Mouse (Mus musculus): Measurements from ENCODE around the gene Qtrt1. TPM values are rescaled to one million over a fixed set of nuclear protein-coding genes. Genes with fewer than 3 reads are reported as not detected.
"Not testable (repeated sequence)": the region's sequence is repeated elsewhere in the genome, so short reads cannot be mapped to it uniquely, and the experiment has no call there.

The Qtrt1 gene
- total RNA-seq, 2 experiments from 2014 or later: 15.6 to 18.5 TPM

DNA sequence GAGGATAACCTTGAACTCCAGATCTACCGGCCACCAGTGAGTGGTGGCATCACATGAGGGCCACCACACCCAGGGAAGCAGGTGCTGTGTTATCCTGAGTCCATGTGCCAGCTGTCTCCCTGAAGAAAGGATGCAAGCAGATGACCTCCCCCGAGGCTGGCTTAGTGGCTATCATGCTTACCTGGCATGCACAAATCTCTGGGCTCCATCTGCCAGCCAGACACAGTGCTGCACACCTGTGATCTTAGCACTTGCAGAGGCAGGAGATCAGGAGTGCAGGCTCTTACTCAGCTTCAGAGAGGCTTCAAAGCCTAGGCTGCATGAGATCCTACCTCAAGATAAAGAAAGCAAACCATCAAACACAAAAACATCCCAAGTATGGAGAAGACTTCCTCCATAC, 38.1 kb downstream of the Qtrt1 start:
- no peak for DNase-seq (ENCODE audit: low spot score in 2 of 2)

DNA sequence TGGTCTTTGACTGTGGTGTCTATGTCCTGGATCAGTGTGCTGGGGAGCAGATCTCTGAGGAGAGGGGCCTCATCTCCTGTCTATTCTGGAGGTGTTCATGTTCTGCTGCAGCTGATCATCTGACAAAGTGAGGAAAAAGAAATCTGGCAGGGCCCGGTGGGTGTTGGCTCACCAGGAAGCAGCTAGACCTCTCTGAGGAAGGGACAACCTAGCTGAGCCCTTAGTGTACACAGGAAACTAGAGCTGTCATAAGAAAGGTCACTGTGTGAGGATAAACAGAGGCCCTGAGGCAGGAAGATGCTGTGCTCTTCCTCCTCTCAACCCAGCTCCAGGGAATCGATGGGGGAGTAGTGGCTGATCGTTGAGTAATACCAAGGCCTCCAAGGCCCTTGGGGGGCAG, 38.6 kb downstream of the Qtrt1 start:
- no peak for DNase-seq (ENCODE audit: low spot score in 2 of 2)

DNA sequence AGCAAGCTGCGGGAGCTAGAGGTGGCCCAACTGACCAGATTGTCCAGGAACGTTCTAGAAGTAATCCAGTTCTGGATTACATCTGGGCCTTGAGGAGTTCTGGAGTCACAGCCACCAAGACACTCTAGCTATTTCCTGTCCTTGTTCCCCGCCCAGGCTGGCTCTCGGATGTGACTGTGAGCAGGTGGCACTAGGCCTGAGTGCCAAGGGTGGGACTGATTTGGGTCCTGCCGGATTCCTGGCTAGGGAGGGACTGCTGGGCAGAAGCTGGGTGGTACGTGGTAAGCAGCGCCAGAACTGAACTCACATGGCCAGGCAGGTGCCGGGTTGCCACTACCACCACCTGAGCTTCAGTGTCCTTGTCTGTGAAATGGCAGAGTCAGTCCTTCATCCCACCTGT, 39.8 kb downstream of the Qtrt1 start:
- no peak for DNase-seq (ENCODE audit: low spot score in 2 of 2)

DNA sequence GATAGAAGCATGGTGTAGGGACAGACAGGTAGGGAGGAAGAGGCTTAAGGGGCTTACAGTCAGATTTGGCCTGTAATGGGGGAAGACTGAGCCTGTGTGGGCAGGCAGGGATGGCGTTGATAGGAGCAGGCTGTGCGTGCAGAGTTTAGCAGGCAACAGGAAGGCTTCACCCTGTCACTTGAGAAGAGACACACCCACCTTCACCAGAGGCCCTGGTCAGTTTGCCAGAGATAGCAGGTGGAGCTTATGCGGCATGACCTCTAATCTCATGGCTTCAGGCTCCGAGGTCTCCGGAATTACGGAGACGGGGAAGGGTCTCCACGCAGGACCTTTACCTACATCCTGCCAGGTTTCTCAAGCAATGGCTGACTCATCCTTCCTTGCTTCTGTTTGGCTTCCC, 40.2 kb downstream of the Qtrt1 start:
- no peak for DNase-seq (ENCODE audit: low spot score in 2 of 2)

DNA sequence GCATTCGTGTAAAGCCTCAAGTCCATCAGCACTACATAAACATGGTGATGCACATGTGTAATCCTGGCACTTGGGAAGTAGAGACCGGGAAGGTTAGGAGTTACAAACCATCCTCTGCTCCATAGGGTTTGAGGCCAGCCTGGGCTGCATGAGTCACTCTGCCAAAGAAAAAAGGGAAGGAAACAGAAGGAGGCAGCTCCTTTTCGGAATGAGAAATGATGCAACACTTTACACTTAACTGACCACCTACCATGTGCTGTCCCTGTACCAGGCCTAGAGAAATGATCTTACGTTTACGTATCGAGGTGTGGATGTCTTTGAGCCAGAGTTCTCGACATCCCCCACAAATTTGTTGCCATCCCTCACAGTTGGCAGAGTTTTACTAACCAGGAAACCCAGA, 41.4 kb downstream of the Qtrt1 start:
- no peak for DNase-seq (ENCODE audit: low spot score in 2 of 2)

DNA sequence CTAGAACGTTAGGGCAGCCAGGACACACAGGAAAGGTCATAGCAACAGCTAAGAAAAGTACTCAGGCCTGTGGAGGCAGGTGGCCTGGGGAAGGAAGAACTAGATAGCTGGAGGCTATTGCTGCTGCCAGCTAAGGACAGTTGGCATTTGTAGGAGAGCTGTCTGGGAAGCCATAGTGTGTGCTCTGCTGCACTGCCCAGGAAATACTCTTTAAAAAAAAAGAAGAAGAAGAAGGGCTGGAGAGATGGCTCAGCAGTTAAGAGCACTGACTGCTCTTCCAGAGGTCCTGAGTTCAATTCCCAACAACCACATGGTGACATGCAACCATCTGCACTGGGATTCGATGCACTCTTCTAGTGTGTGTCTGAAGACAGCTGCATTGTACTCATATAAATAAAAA, 41.8 kb downstream of the Qtrt1 start:
- DNase-seq (ENCODE audit: low spot score in 2 of 2): no peak

DNA sequence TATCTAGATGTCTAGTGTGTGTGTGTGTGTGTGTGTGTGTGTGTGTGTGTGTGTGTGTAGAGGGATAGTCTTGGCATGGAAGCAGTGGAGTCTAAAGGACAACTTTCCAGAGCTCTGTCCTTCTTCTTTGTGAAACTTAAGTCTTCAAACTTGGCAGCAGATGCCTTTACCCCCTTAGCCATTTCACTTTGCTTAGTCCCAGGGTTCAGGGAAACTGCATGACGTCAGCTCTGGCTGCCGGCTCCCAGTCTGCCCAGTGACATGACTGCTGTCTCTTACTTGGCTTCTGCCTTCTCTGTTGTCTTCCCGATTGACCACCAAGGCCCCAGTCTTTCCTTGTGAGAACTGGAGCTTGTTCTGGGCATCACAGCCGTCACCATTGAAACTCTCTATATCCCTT, 42.9 kb downstream of the Qtrt1 start:
- no peak for DNase-seq (ENCODE audit: low spot score in 2 of 2)

DNA sequence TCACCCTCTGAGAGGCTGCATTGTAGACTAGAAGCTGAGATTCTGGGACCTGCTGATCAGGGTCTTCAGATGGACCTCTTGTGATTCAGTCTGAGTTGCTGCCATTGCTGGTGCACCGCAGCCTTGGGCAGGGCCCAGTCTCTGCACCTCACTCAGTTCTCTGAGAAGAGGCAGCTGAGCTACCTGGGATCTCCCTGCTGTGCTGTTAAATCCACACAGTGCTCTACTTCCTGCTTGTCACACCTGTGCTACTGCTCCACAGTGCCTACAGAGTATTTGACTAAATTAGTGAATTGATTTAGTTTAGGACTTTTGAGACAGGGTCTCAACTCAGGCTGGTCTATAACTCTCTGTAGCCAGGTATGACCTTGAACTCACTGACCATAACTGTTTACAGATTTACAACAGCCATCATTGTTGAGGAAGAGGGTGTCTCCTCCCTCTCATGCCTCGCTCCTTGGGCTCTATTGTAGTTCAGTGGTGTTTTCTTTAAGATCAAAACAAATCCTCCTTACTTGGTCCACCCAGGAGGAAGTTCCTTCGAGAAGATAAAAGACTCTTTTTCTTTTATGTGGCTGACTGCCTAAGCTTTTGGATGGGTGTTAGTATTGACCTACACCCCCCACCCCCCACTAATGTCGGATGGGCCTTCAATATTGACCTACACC, 43.6 kb downstream of the Qtrt1 start:
- no peak for DNase-seq (ENCODE audit: low spot score in 2 of 2)

DNA sequence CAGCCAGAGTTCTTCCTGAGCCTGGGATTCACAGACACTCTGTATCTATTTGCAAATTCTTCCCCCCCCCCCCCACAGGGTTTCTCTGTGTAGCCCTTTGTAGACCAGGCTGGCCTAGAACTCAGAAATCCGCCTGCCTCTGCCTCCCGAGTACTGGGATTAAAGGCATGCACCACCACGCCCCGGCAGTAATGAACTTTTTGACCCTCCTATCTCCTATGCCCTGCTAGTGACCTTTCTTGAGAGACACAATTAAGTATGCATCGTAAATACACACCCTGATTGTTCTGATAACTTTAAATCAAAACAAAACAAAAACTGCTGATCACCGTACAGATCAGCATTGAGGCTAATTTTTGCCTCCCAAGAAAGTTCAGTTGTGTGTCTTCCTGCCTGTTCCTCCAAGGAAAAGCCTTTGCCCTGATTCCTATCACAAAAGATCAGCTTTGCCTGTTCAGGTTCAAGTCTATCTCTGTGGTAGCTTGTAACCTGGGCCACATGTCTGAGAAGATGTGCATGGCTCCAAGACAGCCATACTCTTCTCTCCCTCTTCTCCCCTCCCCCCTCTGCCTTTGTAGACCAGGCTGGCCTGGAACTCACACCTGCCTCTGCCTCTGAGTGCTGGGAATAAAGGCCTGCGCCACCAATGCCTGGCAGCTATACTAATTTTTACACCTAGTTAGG, 44.8 kb downstream of the Qtrt1 start:
- no peak for DNase-seq (ENCODE audit: low spot score in 2 of 2)

DNA sequence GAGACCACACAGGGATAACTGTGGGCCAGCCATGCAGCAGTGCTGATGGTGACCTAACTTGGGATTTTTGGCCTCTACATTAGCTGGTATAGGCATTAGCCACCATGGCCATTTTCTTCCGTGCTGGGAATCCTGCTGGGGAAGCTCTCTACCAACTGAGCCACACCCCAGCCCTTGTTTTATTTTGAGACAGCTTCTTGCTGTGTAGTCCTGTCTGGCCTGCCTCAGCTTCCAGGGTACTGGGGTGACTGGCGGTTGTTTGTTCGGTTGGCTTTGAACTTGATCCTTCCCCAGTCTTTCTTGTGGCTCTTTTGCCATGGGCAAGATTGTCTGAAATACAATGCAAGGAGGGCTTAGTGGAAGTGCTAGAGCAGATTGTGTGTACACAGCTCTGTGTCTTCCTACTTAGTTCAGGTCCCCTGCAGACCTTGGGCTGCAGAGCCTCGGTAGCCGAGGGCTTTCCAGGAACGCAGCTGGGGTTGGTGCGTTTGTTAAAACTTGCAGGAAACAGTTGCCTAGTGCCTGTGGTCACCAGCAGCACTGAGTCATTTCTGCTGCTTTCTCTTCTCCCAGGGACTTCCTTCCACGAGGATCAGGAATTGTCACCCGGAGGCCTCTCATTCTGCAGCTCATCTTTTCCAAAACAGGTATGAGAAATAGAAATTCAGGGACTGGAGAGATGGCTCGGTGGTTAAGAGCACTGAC, 45.4 kb downstream of the Qtrt1 start:
- DNase-seq (ENCODE audit: low spot score in 2 of 2): no peak

DNA sequence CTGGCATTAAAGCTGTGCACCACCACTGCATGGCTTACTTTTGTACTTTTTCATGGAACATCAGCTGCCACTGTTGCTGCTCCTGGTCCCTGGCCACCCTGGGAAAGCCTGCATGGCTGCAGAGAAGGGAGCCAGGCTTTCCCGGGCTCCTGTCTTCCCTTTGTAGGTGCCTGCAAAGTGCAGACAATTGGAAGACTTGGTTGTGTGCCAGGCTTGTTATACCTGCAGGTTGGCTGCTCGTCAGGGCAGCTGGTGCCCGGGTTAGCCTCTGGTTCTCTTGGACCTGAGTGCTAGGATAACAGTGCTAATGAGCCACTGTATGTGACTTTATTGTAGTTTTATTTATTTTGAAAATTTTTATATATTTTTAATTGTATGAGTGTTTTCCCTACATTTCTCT, 47.2 kb downstream of the Qtrt1 start:
- DNase-seq (ENCODE audit: low spot score in 2 of 2): no peak

DNA sequence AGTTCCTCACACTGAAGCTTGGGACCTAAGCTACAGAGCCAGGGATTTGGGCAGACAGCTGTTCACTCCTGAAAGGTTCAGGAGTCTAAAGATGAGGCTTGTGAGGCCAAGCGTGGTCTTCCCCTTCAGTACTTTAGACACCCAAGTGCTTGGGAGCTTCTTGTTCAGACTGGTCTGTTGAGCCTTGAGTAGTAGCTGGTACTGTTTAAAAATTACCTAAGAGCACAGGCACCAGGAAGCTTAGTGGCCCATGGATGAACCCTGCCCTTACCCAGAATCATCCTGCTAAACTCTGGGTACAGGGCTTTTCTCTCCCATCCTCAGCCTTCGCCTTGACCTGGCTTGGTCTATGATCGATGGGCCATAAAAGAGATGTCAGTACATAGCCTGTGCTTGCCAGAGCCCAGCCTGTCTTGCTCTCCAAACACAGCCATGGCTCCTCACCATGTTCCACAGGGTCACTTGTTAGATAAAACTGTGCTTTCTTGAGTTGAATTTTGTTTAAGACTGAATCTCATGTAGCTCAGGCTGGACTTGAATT, 48.8 kb downstream of the Qtrt1 start:
- DNase-seq (ENCODE audit: low spot score in 2 of 2): no peak

DNA sequence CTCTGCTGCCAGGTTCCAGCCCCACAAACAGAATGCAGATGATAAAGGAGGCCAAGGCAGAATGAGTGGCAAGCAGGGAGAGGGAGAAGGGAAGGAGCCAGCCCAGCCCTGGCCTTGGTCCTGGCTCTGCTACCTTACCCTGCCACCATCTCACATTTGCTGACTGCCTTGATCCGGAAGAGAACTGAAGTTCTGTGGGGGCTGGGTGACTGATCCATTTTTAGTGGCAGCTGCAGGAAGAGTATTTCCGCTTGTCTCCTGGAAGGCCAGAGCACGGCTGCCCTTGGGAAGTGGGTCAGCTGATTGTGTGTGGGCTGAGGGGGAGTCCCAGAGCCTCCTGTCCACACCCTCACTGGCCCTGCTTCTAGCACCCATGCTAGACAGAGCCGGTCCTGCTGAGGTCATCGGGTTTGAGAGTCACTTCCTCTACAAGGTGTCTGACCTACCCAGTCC, 51.5 kb downstream of the Qtrt1 start:
- peak; percentile 51 to 65 for DNase-seq (ENCODE audit: low spot score in 2 of 2)

DNA sequence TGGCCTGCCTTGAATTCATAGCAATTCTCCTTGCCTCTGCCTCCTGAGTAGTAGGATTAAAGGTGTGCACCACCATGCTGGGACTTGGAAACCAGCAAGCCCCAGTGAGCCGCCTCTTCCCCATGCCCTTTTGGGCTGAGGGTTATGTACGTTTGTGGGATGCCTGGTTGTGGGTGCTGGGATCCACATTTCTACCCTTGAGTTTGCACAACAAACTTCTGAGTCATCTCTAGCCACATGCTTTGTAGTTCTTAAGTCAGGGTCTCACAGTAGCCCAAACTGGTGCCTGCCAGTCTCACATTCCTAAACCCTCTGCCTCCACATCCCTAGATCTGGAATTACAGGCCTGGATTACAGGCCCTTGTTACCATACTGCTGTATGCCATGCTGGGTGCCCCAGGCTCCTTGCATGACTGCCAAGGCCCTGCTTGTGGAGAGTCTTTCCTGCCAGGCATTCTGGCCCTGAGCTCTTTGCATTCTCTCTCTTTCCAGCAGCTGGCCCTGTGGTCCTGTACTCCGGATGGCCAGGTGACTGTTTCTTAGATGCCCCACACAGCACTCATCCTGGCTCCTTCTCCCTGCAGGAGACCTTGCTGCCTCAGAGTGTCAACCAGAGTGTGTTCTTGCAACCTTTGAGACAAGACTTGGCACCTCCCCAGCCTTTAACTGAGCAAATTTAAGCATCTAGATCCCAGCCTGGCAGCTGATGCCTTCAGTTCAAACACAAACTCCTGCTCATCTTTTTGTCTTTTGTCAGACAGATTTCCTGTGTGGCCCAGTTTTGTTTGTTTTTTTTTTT, 52.3 kb downstream of the Qtrt1 start:
- no peak for DNase-seq (ENCODE audit: low spot score in 2 of 2)

DNA sequence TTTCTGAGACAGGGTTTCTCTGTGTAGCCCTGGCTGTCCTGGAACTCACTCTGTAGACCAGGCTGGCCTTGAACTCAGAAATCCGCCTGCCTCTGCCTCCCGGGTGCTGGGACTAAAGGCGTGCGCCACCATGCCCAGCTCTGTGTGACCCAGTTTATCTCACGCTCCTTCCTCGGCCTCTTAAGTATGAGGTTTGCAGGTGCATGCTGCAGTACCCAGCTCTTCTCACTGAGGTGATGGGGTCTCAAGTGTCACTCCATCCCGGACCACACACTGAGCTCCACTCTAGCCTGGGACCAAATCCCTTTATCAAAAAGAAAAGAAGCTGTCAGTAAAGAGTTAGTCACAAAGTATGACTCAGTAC, 52.9 kb downstream of the Qtrt1 start:
- not testable (repeated sequence) for DNase-seq (ENCODE audit: low spot score in 2 of 2)

DNA sequence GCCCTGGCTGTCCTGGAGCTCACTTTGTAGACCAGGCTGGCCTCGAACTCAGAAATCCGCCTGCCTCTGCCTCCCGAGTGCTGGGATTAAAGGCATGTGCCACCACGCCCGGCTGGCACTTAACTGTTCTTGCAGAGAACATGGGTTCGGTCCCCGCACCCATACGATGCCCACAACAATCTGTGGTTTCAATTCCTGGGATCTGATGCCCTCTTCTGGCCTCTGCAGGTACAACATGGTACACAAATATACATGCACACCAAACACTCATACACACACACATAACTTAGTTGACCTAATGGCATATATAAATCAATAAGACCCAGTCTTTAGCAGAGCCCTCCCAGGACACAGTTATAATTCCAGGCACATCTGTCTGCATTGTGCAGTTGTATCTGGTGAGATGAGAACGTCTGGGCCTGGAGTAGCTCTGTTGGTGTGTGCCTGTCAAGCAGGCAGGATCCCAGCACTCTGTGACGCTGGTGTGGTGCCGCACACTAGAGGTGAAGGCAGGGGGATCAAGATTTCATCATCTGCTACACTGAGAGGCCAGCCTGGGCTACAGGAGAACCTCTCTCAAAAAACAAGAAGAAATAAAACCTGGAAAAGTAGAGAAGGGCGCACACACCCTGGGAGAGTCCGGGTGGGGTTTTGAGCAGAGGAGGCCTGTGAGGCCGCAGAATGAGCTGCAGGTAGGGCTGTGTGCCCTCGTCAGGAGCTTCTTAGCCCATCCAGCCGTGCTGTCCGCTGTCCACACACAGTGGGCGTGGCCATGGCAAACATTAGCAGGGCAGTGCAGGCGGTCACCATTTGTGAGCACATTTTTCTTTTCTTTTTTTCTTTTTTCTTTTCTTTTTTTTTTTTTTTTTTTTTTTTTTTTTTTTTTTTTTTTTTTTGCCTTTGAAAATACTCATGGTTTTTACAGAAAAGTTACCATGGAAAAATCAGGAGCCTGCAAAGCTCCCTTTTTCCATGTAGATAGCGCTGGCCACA, 57.7 kb downstream of the Qtrt1 start:
- DNase-seq (ENCODE audit: low spot score in 2 of 2): peak; percentile 66 to 67

All from adrenal gland, adult 18-20 months (tissue).